Mouse (Mus musculus): Measurements from ENCODE around the gene Gh.

Gh gene

DNA sequence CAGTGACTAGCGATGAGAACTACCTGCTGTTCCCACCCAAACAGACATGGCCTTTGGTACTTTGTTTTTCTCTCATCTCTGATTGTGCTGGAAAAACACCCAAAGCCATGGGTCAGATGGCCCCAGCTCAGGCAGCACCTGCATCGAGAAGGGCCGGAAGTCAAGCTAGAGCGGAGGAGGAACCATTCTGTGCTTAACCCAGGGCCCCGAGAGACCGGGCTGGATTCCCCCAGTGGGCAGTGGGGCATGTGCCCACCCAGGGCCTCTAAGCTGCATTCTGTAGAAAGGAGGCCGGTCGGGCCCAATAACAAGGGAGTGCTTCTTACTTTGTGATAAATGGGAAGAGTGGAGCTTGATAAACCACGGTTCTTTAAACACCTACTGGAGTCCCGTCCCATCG, 6.5 kb upstream of the Gh start:
- no peak for DNase-seq

- DNase-seq = no peak
Observed at GRCm38 (mm10) chr11:106307432-106307831, 5.8 kb upstream of the Gh start.

- no peak for DNase-seq
Observed at GRCm38 (mm10) chr11:106306758-106307157, 5.1 kb upstream of the Gh start.

- DNase-seq = no peak
Observed at GRCm38 (mm10) chr11:106306065-106306385, 4.4 kb upstream of the Gh start.

- DNase-seq = no peak
Observed at GRCm38 (mm10) chr11:106305348-106306064, 3.8 kb upstream of the Gh start.

DNA sequence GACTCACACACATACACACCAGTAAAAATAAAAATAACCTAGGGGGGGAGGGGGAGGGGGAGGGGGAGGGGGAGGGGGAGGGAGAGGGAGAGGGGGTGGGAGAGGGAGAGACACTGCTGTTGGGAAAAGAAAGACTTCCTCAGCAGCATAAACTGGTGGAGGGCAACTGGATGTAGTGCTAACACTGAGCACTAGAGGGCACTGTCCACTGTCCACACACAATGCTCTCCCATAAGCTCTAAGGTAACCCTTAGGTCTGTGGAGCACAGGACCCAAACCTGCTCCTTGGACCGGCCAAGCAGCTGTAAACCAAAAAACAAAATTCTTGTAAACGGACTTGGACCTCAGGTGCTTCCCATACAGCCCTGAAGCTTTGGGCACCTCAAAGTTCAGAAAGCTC, 969 bp upstream of the Gh start:
- peak; percentile 74 for DNase-seq

GRCm38 (mm10) chr11:106291861-106292260, 9.8 kb downstream of the Gh start:
- DNase-seq = peak; percentile 62

DNA sequence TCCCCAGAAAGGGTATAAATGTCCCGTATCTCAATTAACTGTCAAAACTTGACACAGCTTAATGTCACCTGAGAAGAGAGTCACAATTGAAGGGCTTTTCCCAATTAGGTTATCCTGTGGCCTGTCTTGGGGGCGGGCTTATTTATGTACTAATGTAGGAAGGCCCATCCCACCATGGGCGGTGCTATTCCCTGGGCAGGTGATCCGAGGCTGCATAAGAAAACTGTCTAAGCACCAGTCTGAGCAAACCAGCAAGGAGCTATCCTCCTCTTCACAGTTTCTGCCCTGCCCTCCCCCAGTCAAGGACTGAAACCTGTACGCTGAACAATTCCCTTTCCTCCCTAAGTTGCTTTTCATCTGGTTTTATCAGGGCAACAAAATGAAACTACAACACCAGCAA, 11.3 kb downstream of the Gh start:
- DNase-seq = no peak

GRCm38 (mm10) chr11:106289369-106289768, 12.3 kb downstream of the Gh start:
- peak; percentile 83 for DNase-seq

GRCm38 (mm10) chr11:106286987-106287386, 14.7 kb downstream of the Gh start:
- DNase-seq = peak; percentile 37

DNA sequence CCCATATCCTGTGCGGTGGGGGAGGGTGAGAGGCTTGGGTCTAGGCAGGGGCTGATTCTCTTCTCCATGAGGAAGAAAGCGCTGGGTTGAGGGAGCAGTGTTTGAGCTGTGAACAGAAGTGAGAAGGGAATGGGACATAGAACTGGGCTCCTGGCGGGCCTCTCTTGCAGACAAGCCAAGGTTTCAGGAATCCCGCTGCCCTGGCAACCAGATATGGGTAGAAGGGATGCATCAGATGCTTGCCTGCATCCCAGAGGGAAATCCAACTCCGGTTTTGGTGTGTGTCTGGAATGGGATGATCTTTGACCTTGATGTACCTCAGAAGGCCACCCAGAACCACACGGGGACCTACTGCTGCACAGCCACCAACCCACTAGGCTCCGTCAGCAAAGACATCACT, 15.5 kb downstream of the Gh start:
- DNase-seq = no peak

- DNase-seq = no peak
Observed at GRCm38 (mm10) chr11:106284126-106284525, 17.5 kb downstream of the Gh start.

DNA sequence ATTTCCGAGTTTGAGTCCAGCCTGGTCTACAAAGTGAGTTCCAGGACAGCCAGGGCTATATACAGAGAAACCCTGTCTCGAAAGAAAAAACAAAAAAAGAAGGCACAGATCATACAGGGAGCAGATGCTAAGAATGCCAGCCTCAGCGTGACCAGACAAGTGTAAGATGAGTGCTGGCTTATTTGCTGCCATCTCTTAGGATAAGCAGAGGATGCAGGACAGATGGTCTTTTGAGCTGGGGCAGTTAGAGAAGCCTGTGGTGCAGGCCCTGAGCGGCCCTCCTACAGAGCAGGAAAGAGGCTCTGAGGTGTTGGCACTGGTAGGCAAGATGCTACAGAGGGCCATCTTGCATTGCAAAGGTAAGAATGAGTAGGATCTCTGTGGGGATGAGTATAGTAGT, 18.3 kb downstream of the Gh start:
- DNase-seq = no peak

DNA sequence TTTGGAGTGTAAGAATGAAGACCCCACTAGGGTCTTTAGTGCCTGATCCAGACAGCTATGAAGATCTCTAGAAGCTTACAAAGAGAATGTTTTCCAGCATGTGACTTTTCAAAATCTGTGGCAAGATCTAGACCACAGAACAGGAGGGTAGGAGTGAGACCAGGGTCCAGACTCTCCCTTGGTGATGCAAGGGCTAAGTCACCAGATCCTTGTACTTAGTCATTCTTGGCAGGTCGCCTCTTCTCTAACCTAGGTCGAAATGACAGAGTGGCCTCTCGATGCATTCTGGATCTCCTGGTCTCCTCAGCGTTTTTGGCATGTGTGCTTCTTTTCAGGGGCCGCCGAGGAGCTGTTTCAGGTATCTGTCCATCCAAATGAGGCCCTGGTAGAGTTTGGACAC, 19.2 kb downstream of the Gh start:
- DNase-seq = no peak

DNA sequence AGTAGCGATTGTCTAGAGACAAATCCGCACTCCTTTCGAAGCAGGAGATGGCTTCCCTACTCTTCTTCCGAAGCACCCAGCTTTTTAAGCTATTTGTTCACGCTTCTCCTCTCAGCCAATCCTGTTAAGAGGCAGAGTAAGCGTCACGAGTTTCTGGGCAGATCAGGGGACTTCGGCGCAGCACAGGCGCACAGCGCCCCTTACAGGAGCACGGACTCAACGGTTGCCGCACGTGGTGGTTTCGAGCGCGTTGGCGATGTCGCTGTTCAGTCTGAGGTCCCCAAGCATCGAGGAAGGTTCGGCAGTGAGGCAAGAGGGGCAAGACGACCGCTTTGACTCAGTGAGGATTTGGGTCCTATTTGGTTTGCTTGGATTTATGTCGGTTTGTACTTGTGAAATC, 25.2 kb downstream of the Gh start, which contains the start of gene Tcam1:
TSS of gene Tcam1 (plus strand) at position 219 of the 400 bp plus-strand sequence.
- peak; percentile 95 for DNase-seq

DNA sequence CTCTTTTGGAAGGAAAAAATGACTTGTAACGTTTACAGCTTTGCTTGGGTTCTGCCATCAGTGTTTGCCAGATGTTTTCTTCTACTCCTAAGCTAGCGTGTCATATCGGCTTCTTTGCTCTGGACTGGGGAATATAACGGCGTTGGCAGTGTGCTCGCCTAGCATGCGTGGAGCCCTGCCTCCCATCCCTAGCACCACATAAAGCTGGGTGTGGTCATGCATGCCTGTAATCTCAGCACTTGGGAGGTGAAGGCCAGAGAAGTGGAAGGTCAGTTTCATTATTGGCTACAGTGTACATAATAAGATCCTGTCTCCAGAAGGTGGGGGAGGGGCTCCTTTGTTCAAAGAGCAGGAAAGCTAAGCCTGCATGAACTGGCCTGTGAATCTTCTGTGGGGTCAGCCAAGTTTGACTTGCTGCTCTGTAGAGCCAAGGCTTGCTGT, 26.7 kb downstream of the Gh start:
- DNase-seq = peak; percentile 90

DNA sequence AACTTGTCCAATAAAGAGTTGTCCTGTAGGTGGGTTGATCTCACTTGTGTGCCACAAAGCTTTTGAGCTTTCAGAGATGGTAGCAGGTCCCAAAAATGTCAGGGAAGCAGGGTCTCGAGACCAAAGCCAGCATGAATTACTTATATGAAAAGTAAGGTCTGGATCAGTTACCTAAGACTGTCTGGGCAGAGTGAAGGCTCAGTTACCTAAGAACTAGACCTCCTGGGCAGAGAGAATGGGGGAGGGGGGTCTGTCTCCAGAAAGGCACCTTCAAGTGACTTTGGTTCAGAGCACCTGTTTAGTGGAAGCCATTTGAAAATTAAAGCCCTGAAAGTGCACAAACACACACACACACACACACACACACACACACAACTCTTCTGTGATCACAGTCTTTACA, 27.3 kb downstream of the Gh start:
- DNase-seq = no peak

DNA sequence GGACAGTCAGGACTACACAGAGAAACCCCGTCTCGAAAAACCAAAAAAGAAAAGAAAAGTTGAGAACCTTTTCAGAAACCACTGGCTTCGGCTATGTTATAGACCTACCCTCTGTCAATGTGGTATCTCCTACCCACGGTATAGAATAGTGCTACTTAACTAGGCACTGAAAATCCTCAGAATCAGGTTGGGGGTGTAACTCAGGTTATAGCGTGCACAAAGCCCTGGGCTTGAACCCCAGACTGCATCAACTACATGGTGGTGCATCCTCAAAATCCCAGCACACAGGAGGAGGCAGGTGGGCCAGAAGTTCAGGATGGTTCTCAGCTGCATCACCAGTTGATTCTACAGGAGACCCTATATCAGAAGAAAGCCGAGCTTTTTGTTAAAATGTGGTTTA, 27.9 kb downstream of the Gh start:
- DNase-seq = no peak

- DNase-seq = no peak
Observed at GRCm38 (mm10) chr11:106273311-106273684, 28.4 kb downstream of the Gh start.

DNA sequence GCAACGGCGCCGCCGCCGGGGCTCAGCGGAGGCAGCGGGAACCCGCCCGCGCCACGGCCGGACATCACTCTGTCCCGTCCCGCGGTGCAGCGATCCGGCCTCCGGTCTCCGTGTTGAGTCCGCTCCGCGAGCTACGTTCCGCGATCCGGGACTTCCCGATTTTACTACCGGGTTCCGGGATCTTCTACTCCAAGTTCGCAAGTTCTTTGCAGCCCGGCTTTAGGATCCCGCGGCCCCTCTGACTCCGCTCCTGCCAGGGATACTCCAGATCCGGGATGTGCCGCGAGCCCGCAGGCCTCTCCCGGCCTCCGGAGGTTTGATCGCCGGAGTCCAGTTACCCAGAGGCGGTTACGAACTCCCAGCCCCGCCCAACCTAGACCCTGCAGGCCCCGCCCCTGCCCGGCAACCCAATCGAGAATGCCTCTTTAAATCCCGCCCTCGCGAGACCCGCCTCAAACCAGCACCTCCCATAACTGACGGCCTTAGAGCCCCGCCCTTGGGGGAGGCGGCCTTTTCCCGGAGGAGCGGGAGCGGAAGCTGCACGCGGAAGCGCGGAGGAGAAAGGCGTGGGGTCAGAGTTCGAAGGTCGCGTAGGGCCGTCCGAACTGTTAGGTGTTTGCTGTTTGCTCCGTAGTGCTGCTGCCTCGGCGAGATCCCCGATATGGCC, 28.9 kb downstream of the Gh start, which contains the start of gene Smarcd2:
TSS of gene Smarcd2 (minus strand) at position 329 of the 667 bp plus-strand sequence.
- DNase-seq = peak; percentile 100

- peak; percentile 56 for DNase-seq
Observed at GRCm38 (mm10) chr11:106271794-106272643, 29.6 kb downstream of the Gh start.

- DNase-seq = no peak
Observed at GRCm38 (mm10) chr11:106271131-106271793, 30.4 kb downstream of the Gh start.

DNA sequence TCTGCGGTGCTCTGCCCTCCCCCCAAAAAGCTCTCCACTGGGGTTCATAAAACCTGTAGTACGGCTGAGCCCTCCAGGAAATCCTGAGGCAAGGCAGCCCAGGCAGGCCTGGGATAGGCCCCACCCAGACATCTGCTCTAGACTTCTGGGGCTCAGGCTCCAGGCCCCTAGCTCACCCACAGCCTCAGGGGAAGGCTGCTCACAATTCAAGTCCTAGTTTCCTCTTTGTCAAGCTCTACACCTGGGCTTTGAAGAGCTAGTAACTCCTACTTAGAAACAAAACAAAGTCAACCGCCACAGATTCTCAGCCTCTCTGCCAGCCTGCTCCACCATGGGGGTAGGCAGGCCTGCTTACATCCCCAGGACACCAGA, 32.6 kb downstream of the Gh start:
- DNase-seq = peak; percentile 55
